ENCODE assay signal across 8 mouse cellular contexts in genomic region chr10:108300843-108301242, GRCm38 (mm10). TPM values are rescaled to one million over a fixed set of nuclear protein-coding genes. Genes with fewer than 3 reads are reported as not detected.
DNase-seq lines count a peak whose midpoint lies in the region; ATAC-seq lines count a peak whose summit lies in the region.

No protein-coding gene starts in this region.

- H3K9me3 ChIP-seq in intestine, embryonic 14.5 days (ENCODE audit: control insufficient read depth, low read length) = no peaks in the 10 kb centered on the region

- H3K4me3 ChIP-seq in intestine, embryonic 14.5 days (ENCODE audit: low read depth, low read length) = no peak overlapping the region

- H3K9ac ChIP-seq in intestine, embryonic 14.5 days (ENCODE audit: low read length) = no peak overlapping the region

- H3K4me1 ChIP-seq in intestine, embryonic 14.5 days (replicated peaks; ENCODE audit: control insufficient read depth, insufficient read depth, low read length) = no peaks in the 10 kb centered on the region

- ATAC-seq in intestine, embryonic 14.5 days (replicated peaks; ENCODE audit: low FRiP score, low TSS enrichment, low read depth) = peak; percentile 55

- peak overlapping the region; percentile 31; the same call in 1 of the 2 replicates for H3K4me2 ChIP-seq in intestine, embryonic 14.5 days (ENCODE audit: low read length)

- no peaks in the 10 kb centered on the region for H3K27me3 ChIP-seq in intestine, embryonic 14.5 days (replicated peaks; ENCODE audit: control insufficient read depth, insufficient read depth, low read length)

- H3K27ac ChIP-seq in intestine, embryonic 14.5 days (ENCODE audit: low read depth) = no peak overlapping the region

- intact Hi-C loops in left cerebral cortex, postnatal 14 days (cut with DNase I) = loop anchor here (2.0 kb wide), 1 partner anchor 136 kb away; no protein-coding TSS in a partner anchor

- no peaks in the 10 kb centered on the region for H3K36me3 ChIP-seq in intestine, embryonic 14.5 days (ENCODE audit: control insufficient read depth, insufficient read depth, low read length)

- 12% methylated on average over 19 of the region's 19 CpGs for WGBS in intestine, embryonic 14.5 days

- DNase-seq in adrenal gland, adult 2 months = peak; percentile 82
- peak; percentile 91 for DNase-seq in embryo, embryonic 11 days
- peak; percentile 42 for DNase-seq in gastrocnemius, postnatal 25 days
- DNase-seq in intestine, embryonic 14.5 days (ENCODE audit: low spot score) = peak; percentile 86
- DNase-seq in left cerebral cortex, postnatal 14 days (ENCODE audit: low spot score in 2 of 2) = peak; percentile 74 to 85
- peak; percentile 87 for DNase-seq in mesoderm, embryonic 11.5 days (ENCODE audit: low read depth, low spot score)
- peak; percentile 73 for DNase-seq in right cerebral cortex, postnatal 25 days
- DNase-seq in urinary bladder, postnatal 36 days (ENCODE audit: low spot score in 2 of 2) = peak; percentile 61 to 83

RNA-seq across cellular contexts. Expression of gene Pawr, which starts 31.1 kb away (rescaled TPM):
- 10 to 100 TPM; 11.5 to 11.9 TPM for total RNA-seq in adrenal gland, adult 2 months (2021)
- 10.0 and 14.5 TPM in 2 replicates for polyA plus RNA-seq in adrenal gland, adult 2 months (2012; rRNA removed)
- 1 to 10 TPM in 1 of 2 experiments, under 1 TPM in 1; 0.51 to 1.3 TPM for total RNA-seq in gastrocnemius, postnatal 25 days (2021)
- polyA plus RNA-seq in intestine, embryonic 14.5 days (2014; fragmentation: Nextera tagmentation; extraction: Ambion mirVana) = 12.9 and 13.3 TPM in 2 replicates
- total RNA-seq in left cerebral cortex, postnatal 14 days (2021) = 1 to 10 TPM; 2.6 to 3.2 TPM
